Mouse (Mus musculus): ENCODE measurements around the gene Ano4.
"Not testable (repeated sequence)": the region's sequence is repeated elsewhere in the genome, so short reads cannot be mapped to it uniquely, and the experiment has no call there.

Gene Ano4

GRCm38 (mm10) chr10:89114381-89114780 is 230.2 kb downstream of the Ano4 start:
- DNase-seq: no peak

- DNase-seq: no peak
These were observed 233.1 kb downstream of the Ano4 start for GRCm38 (mm10) chr10:89111466-89111865.

- DNase-seq: no peak
These were observed 233.6 kb downstream of the Ano4 start for GRCm38 (mm10) chr10:89110917-89111316.

- DNase-seq: no peak
These were observed 241.0 kb downstream of the Ano4 start for GRCm38 (mm10) chr10:89103594-89103993.

- no peak for DNase-seq
These were observed 242.5 kb downstream of the Ano4 start for GRCm38 (mm10) chr10:89102025-89102424.

GRCm38 (mm10) chr10:89098183-89098582 is 246.4 kb downstream of the Ano4 start:
- DNase-seq: no peak

GRCm38 (mm10) chr10:89092350-89093040 is 252.1 kb downstream of the Ano4 start:
- DNase-seq: no peak

GRCm38 (mm10) chr10:89077447-89077846 is 267.1 kb downstream of the Ano4 start:
- no peak for DNase-seq

- DNase-seq: no peak
These were observed 288.7 kb downstream of the Ano4 start for GRCm38 (mm10) chr10:89055891-89056290.

- not testable (repeated sequence) for DNase-seq
These were observed 299.6 kb downstream of the Ano4 start for GRCm38 (mm10) chr10:89044921-89045320.

- no peak for DNase-seq
These were observed 300.4 kb downstream of the Ano4 start for GRCm38 (mm10) chr10:89044166-89044565.

- DNase-seq: no peak
These were observed 325.6 kb downstream of the Ano4 start for GRCm38 (mm10) chr10:89018926-89019325.

GRCm38 (mm10) chr10:89008303-89008702 is 336.3 kb downstream of the Ano4 start:
- DNase-seq: no peak

- DNase-seq: no peak
These were observed 340.0 kb downstream of the Ano4 start for GRCm38 (mm10) chr10:89004518-89004917.

- no peak for DNase-seq
These were observed 357.6 kb downstream of the Ano4 start for GRCm38 (mm10) chr10:88986925-88987324.

- DNase-seq: peak; percentile 29
These were observed 361.1 kb downstream of the Ano4 start for GRCm38 (mm10) chr10:88983444-88983843.

- DNase-seq: no peak
These were observed 365.1 kb downstream of the Ano4 start for GRCm38 (mm10) chr10:88979451-88979850.

- DNase-seq: no peak
These were observed 365.6 kb downstream of the Ano4 start for GRCm38 (mm10) chr10:88978932-88979331.

GRCm38 (mm10) chr10:88970951-88971725 is 373.4 kb downstream of the Ano4 start:
- no peak for DNase-seq

GRCm38 (mm10) chr10:88968586-88968985 is 376.0 kb downstream of the Ano4 start:
- DNase-seq: no peak

GRCm38 (mm10) chr10:88960791-88961190 is 383.8 kb downstream of the Ano4 start:
- DNase-seq: no peak

- no peak for DNase-seq
These were observed 394.3 kb downstream of the Ano4 start for GRCm38 (mm10) chr10:88950297-88950653.

GRCm38 (mm10) chr10:88949649-88950296 is 394.8 kb downstream of the Ano4 start:
- DNase-seq: no peak

Data from lung, postnatal 10 days (tissue).